25 mouse cellular contexts compared by ENCODE assay signal in the genomic region with DNA sequence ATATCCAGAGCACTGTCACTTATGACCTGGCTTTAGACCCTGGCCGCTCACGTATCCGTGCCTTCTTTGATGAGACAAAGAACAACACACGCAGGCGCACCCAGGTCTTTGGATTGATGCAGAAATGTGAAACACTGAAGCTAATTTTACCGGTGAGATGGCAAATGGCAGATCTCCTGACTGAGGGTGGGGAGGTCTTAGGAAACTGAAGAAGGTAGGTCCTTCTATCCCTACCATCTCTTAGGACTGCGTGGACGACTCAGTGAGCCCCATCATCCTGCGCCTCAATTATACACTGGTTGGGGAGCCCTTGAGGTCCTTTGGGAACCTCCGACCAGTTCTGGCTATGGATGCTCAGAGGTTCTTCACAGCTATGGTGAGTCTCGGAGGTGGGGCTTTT. TPM values are rescaled to one million over a fixed set of nuclear protein-coding genes. Genes with fewer than 3 reads are reported as not detected.
"Had no signal": no experiment of that assay in that cellular context is flagged by ENCODE, and none has a peak within 500 bp of the region (broad histone marks: within the 10 kb centered on the region; RNA-seq: fewer than 3 reads in every experiment).

No protein-coding gene starts in this region.

- H3K9ac ChIP-seq: limb, embryonic 12.5 days; limb, embryonic 15.5 days; liver, embryonic 14.5 days; lung, embryonic 15.5 days; midbrain, embryonic 12.5 days; midbrain, embryonic 15.5 days; neural tube, embryonic 12.5 days; neural tube, embryonic 15.5 days had no signal

- DNase-seq: kidney, adult 18-20 months; kidney, adult 9 months; kidney, postnatal 14 days; kidney, postnatal 4 days; left cerebral cortex, postnatal 4 days; lung, postnatal 14 days; right cerebral cortex, adult 18-20 months; right cerebral cortex, postnatal 14 days; right cerebral cortex, postnatal 4 days; thymus, adult 2 months; thymus, postnatal 14 days; thymus, postnatal 4 days had no signal

- H3K27ac ChIP-seq: limb, embryonic 12.5 days; limb, embryonic 15.5 days; liver, embryonic 14.5 days; lung, embryonic 15.5 days; macrophage; midbrain, embryonic 12.5 days; midbrain, embryonic 15.5 days; neural tube, embryonic 12.5 days; neural tube, embryonic 15.5 days had no signal

- H3K4me1 ChIP-seq: limb, embryonic 12.5 days; limb, embryonic 15.5 days; lung, embryonic 15.5 days; midbrain, embryonic 12.5 days; midbrain, embryonic 15.5 days; neural tube, embryonic 12.5 days; neural tube, embryonic 15.5 days had no signal

- ATAC-seq: intestine, embryonic 16.5 days; midbrain, embryonic 15.5 days had no signal

- H3K36me3 ChIP-seq: limb, embryonic 12.5 days; limb, embryonic 15.5 days; lung, embryonic 15.5 days; midbrain, embryonic 12.5 days; midbrain, embryonic 15.5 days; neural tube, embryonic 12.5 days; neural tube, embryonic 15.5 days had no signal

- H3K27me3 ChIP-seq: limb, embryonic 15.5 days; lung, embryonic 15.5 days; midbrain, embryonic 12.5 days; midbrain, embryonic 15.5 days; neural tube, embryonic 12.5 days; neural tube, embryonic 15.5 days had no signal

- H3K4me3 ChIP-seq: limb, embryonic 12.5 days; limb, embryonic 15.5 days; lung, embryonic 15.5 days; midbrain, embryonic 12.5 days; midbrain, embryonic 15.5 days; neural tube, embryonic 12.5 days; neural tube, embryonic 15.5 days had no signal

- H3K4me2 ChIP-seq: limb, embryonic 12.5 days; limb, embryonic 15.5 days; lung, embryonic 15.5 days; midbrain, embryonic 12.5 days; midbrain, embryonic 15.5 days; neural tube, embryonic 12.5 days; neural tube, embryonic 15.5 days had no signal

- H3K9me3 ChIP-seq: limb, embryonic 12.5 days; limb, embryonic 15.5 days; lung, embryonic 15.5 days; midbrain, embryonic 12.5 days; midbrain, embryonic 15.5 days; neural tube, embryonic 12.5 days; neural tube, embryonic 15.5 days had no signal

RNA-seq across cellular contexts. Expression of a gene that starts 17.2 kb away (rescaled TPM):
- polyA plus RNA-seq: limb, embryonic 12.5 days; neural tube, embryonic 12.5 days had no signal

RNA-seq across cellular contexts. Expression of a gene that starts 42.0 kb away (rescaled TPM):
- total RNA-seq: left cerebral cortex, postnatal 14 days had no signal
- polyA plus RNA-seq: kidney, embryonic 16.5 days; limb, embryonic 12.5 days; limb, embryonic 15.5 days; midbrain, embryonic 12.5 days; midbrain, embryonic 15.5 days; neural tube, embryonic 12.5 days; stomach, embryonic 16.5 days had no signal

RNA-seq across cellular contexts. Expression of a gene that starts 49.6 kb away (rescaled TPM):
- total RNA-seq: left cerebral cortex, postnatal 4 days had no signal
- polyA plus RNA-seq: intestine, embryonic 16.5 days; kidney, embryonic 16.5 days; limb, embryonic 12.5 days; limb, embryonic 15.5 days; lung, embryonic 15.5 days; midbrain, embryonic 12.5 days; midbrain, embryonic 15.5 days; neural tube, embryonic 12.5 days; neural tube, embryonic 15.5 days had no signal
